Mouse (Mus musculus): ENCODE results near the gene Lcor.

GRCm38 (mm10) chr19:41523798-41524563, 41.5 kb downstream of the Lcor start:
- no peak for TF ChIP-seq CTCF (IDR thresholded peaks at IDR 0.05; ENCODE audit: low read depth)
- TF ChIP-seq EP300 (optimal IDR thresholded peaks at IDR 0.05) = no peak

All from stomach, postnatal 0 days (tissue).